Mouse (Mus musculus): ENCODE measurements around the gene Mybpc1. TPM values are rescaled to one million over a fixed set of nuclear protein-coding genes. Genes with fewer than 3 reads are reported as not detected.

Gene Mybpc1
- 0.77 and 0.99 TPM in 2 replicates for polyA plus RNA-seq (2012; rRNA removed)

GRCm38 (mm10) chr10:88604943-88605342 lies at the start of gene Mybpc1:
TSS of gene Mybpc1 (minus strand) at chr10:88605152.
- no peak for DNase-seq (ENCODE audit: low spot score)

DNA sequence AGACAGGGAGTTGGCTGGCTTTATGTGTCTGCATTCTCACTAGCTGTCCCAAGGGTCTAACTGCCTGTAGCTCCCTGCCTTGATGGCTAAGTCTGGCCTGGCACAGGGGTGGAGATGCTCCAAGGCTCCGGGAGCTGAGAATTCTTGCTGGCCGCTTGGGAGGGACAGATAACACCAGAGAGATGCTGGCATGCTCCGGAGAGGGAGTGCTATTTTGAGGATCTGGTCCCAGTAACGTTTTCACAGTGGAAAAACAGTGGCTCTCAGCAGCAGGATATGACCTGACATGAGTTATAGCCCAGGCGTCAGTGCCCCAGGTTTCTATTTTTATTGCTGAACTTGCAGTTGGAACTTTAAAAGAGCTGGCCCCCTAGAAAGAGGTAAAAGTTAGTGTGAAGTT lies 40.5 kb upstream of the Mybpc1 start:
- DNase-seq (ENCODE audit: low spot score), result no peak

- DNase-seq (ENCODE audit: low spot score), result no peak
Measured at GRCm38 (mm10) chr10:88631330-88631953, 26.5 kb upstream of the Mybpc1 start.

DNA sequence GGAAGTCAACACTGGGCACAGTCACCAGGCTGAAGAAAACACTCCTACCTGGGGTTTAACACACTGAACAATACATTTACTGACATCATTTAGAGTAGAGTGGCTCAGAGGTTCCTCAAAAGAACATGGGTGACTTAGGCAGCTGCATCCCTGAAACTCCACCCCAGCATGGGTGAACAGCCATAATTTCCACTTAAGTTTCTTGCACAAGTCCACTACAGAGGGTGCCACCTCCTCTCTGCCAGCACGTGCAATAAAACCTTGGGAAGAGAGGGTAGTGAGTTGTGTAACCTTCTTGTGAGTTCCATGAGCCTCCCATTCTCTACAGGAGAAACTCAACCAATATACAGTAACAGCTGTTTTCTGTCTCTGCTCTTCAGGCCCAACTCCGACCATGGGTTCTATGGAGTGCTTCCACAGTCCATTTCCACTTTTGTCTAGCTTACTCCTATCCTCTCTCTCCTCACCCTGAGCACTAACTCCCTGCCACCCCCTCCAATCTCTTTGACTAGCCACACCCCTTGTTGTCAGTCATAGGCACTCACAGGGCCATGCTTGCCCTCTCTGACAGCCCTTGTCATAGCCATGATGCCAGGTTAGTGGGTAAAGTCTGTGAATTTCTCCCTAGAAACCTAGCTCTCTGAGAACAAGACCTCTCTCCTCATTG lies 25.8 kb upstream of the Mybpc1 start:
- no peak for DNase-seq (ENCODE audit: low spot score)

- DNase-seq (ENCODE audit: low spot score), result no peak
Measured at GRCm38 (mm10) chr10:88627052-88627451, 22.1 kb upstream of the Mybpc1 start.

GRCm38 (mm10) chr10:88626176-88626575 lies 21.2 kb upstream of the Mybpc1 start:
- DNase-seq (ENCODE audit: low spot score), result no peak

DNA sequence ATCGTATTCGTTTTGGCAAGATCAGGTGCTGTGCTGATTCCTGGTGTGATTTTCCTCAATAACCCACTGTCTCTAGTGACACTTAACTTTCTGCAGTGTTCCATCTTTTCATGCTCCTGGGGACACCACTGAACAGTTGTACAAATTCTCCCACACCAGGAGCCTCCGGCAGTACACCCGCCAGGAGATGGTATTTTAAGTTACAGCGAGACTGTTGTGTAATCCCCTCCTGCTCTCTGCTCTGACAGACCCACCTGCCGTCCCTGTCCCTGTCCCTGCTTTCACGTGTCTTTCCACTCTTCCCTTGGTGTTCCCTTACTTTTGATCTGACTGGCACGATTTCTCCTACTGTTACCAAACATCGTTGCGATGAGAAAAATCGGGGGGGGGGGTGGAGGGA lies 19.3 kb upstream of the Mybpc1 start:
- no peak for DNase-seq (ENCODE audit: low spot score)

DNA sequence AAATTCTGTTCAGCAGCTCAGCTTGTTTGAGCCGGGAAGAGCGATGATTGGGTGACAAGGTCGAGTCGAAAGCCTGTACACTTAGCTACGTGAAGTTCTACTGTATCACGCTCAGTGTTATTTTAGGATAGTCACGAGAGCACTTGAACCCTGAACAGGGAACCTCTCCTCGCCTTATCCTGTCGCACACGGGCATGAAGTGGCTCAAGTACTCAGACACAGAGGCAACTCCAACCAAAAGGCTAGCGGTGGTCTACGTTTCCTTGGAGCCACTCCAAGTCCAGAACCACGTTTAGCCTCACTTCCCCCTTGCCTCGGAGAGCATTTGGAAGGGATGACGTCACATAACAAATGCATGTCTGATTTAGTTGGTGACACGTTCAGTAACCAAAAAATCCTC lies 17.7 kb upstream of the Mybpc1 start:
- DNase-seq (ENCODE audit: low spot score), result no peak

- DNase-seq (ENCODE audit: low spot score), result no peak
Measured at GRCm38 (mm10) chr10:88620809-88621208, 15.9 kb upstream of the Mybpc1 start.

- no peak for DNase-seq (ENCODE audit: low spot score)
Measured at GRCm38 (mm10) chr10:88613051-88613450, 8.1 kb upstream of the Mybpc1 start.

DNA sequence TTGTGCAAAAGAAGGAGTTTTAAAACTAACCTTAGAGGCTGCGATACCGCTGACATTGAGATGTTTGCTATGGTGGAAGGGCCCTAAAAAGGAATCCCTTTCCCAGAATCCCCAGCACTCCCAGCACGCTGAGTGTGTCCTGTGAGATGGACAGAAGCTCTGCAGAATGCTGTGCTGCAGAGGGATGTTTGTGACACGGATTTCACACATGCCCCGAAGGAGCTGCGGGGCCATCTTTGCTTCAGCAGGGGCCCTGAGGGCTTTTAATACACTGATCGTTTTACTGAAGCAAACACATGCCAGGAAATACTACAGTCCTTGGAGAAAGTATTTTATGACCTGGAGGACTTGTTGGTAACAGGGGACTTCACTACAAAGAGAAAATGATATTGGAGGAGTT lies 1.7 kb upstream of the Mybpc1 start:
- DNase-seq (ENCODE audit: low spot score), result no peak

DNA sequence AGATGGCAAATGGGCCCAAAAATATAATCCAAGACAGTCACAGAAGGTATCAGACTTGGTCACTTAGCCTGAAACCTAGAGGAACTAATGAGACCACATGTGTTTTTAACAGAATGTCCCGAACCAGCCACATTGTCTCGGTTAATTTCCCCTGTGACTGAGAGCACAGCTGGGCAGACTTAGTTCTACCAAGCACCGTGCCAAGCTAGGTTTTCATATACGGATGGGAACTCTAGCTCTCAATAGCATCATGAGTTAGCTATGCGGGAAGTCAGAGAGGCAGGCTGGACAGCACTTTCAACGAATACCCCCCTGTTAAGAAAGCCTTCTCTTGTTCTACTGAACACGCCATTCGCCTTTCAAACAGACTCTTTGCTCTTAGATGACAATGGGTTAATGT lies 1.1 kb upstream of the Mybpc1 start:
- DNase-seq (ENCODE audit: low spot score), result no peak

DNA sequence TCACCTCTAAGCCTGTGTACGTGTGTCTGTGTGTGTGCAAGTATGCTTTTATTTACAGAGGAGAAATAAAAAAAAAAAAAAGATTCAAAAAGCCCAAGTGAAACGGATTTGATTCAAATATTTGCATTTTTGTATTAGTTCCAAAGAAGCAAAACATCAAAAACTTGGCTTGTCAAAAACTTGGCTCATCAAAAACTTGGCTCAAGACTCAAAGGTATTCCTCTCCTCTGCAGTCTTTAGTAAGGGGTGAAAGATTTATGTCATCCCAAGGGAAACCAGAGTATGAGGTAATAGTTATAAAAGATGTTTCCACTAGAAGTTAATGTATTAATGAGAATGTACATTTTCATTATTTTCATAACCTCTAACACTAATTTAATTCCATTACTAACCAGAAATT lies 1.2 kb downstream of the Mybpc1 start:
- no peak for DNase-seq (ENCODE audit: low spot score)

DNA sequence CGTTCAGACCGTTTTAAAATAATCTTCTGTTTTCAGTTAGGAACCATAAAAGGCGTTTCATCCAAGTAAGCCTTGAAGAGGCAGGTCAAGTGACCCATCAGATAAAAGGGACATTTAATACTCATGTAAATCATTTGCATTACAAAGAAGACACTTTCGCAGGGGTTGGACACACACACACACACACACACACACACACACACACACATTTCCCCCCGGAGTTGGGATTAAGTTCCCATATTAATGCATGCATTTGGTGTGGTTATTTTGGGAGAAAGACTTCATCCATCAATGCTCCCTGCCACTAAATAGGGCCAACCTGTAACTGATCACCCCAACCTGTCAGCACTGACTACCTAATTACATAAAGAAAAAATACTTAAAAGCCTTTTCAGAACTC lies 1.7 kb downstream of the Mybpc1 start:
- DNase-seq (ENCODE audit: low spot score), result no peak

DNA sequence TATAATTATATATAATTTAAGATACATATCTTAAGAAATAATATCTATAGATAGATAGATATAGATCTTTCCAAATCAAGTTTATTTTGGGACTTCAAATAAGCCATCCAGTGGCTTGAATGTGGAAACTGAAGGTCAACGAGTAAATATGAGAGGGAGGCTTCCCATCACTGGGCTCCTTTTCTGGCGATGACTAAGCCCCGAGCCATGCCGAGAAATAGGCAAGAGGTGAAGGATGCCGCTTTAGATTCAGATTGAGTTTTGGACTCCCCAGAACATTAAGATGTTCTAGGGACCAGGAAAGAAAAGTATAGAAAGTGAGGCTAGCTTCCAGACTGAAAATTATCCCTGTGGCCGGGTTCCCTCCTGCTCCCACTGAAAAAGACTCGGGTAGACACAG lies 4.4 kb downstream of the Mybpc1 start:
- no peak for DNase-seq (ENCODE audit: low spot score)

GRCm38 (mm10) chr10:88592316-88592715 lies 12.6 kb downstream of the Mybpc1 start:
- no peak for DNase-seq (ENCODE audit: low spot score)

DNA sequence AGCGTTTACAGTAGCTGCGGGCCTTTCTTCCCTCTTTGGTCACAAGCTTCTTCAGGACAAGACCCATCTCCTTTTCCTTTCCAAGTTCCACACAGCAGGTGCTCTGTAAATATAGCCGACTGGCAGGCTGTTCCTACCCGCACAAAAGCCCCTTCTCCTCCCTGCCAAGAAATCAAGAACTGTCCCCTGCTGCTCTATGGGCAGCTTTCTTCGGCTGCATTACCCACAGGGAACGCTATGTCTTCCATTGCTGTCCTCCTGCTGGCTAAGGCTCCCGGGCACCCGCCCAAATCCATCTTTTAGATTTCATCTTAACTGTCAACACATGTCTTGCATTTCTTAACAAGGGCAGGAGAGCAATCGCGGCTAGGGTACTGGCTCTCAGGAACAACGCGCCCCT lies 13.9 kb downstream of the Mybpc1 start:
- DNase-seq (ENCODE audit: low spot score), result no peak

DNA sequence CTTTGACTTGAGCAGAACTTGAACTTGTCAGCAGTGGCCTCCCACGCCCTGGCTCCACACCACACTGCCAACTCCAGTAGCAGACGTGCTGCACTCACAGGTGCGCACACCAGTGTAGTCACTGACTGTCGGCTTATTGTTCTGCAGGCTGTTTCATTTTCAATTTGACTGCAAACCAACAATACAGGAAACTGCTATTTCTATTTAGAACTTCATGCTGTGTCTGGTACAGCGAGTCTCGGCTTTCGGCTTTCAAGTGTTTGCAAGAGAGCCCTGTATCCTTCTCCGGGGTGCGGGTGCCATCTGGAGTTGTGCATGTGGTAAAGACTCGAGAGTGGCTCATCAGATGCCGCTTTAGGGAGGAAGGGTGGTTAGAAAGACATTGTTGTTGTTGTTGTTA lies 20.5 kb downstream of the Mybpc1 start:
- DNase-seq (ENCODE audit: low spot score), result no peak

DNA sequence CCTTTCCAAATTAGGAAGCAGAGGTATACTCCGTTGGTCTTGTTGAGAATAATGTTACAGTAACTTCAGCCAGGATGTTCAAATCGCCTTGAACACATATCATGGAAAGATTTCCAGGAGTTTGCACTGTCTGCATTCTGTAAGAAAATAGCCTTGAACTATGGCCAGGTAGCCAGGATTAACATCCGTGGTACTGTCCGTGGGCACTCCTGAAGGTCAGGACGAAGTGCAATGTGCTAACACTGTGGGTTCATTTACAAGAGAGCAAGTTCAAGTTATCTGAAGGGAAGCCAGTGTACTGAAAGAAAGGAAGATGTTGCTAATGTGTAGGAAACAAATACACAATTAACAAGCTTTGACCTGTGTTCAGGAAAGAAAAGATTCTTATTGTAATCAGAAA lies 24.2 kb downstream of the Mybpc1 start:
- DNase-seq (ENCODE audit: low spot score), result no peak

- DNase-seq (ENCODE audit: low spot score), result no peak
Measured at GRCm38 (mm10) chr10:88578651-88579050, 26.3 kb downstream of the Mybpc1 start.

DNA sequence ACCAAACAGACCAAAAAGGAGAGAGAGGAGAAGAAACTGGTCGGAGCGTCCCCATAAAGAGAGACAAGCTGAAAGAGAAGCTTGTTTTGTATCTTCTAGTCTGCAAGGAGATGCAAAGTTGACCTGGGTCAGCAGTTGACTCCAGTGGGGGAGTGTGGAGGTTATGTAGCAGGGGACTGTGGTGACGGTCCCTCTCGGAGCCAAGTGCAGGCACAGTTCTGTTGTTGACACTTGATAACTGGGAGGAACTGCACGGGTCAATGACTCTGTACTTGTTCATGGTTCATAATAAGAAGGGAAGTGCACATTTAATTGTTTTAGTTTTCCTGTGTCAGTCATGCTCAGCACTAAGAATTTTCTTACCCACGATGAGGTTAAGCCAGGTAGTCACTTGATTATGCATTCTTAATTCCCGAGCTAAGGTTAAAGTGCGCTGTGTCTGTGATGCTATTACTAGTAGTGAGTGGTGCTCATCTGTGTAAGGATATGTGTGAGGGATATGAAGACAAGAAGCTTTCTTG lies 30.8 kb downstream of the Mybpc1 start:
- no peak for DNase-seq (ENCODE audit: low spot score)

GRCm38 (mm10) chr10:88572123-88572522 lies 32.8 kb downstream of the Mybpc1 start:
- no peak for DNase-seq (ENCODE audit: low spot score)

GRCm38 (mm10) chr10:88557046-88557445 lies 47.9 kb downstream of the Mybpc1 start:
- DNase-seq (ENCODE audit: low spot score), result no peak

- no peak for DNase-seq (ENCODE audit: low spot score)
Measured at GRCm38 (mm10) chr10:88552738-88553137, 52.2 kb downstream of the Mybpc1 start.

Data from urinary bladder, adult 2 months (tissue).